Mouse (Mus musculus): Measurements from ENCODE around the gene Rnf123. TPM values are rescaled to one million over a fixed set of nuclear protein-coding genes. Genes with fewer than 3 reads are reported as not detected.

Gene Rnf123
- polyA plus RNA-seq, 1 experiment = 20.9 TPM

DNA sequence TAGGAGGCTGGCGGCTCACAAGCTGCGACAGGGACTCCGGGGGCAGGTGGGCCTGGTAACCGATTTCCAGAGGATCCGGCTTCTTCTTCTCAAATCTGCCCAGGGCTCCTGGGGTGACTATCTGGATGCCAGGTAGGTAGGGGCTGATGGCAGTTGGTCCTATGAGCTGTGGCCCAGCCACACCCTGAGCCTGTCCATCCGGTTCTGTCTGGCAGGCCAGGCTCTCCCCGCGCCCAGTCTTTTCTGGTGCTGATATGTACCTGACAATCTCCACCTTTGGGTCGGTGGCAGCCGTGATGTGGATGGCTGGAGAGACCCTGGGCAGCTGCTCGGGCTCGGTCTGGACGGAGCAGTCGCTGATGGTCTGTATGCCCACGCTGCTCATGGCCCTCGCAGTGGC is 27.0 kb upstream of the Rnf123 start:
- no peaks in the 10 kb centered on the region for H3K4me1 ChIP-seq (ENCODE audit: control insufficient read depth, insufficient read depth, low read length)
- no peak overlapping the region for H3K9ac ChIP-seq (ENCODE audit: low read depth, poor library complexity, severe bottlenecking)
- peak overlapping the region; percentile 35 for H3K4me3 ChIP-seq (ENCODE audit: low read depth, low read length)
- H3K9me3 ChIP-seq (replicated peaks; ENCODE audit: control insufficient read depth, insufficient read depth, low read length, poor library complexity, severe bottlenecking) = no peaks in the 10 kb centered on the region
- no peaks in the 10 kb centered on the region for H3K36me3 ChIP-seq (ENCODE audit: control insufficient read depth, insufficient read depth, low read length, poor library complexity, severe bottlenecking)
- no peak overlapping the region for H3K27ac ChIP-seq (ENCODE audit: insufficient read depth, low read length)
- no peaks in the 10 kb centered on the region for H3K27me3 ChIP-seq (ENCODE audit: control insufficient read depth, insufficient read depth, low read length, poor library complexity, severe bottlenecking)
- TF ChIP-seq CTCF (IDR thresholded peaks at IDR 0.05; ENCODE audit: low read depth, low read length) (no peak), POLR2A (IDR thresholded peaks at IDR 0.05; ENCODE audit: insufficient read depth, low read length) (no peak), EP300 (IDR thresholded peaks at IDR 0.05; ENCODE audit: insufficient read depth, low read depth, low read length) (no peak)

DNA sequence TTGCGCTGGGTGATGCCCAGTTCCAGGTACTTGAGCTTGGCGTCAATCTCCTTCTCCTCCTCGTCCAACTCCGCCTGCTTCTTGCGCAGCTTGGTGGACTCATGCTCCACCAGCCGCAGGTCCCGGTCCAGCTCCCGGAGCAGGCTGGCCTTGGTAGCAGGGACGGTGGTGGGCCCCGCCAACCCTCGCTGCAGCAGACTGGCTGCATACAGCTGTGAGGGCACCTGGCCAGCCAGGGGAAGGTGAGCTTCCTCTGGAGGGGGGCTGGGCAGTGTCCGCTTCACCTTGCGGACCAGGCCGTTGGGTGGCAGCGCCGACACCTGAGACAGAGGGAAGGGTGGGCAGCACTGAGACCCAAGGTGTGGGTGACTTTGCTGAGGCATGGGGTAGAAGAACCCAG is 24.7 kb upstream of the Rnf123 start:
- H3K4me3 ChIP-seq (ENCODE audit: low read depth, low read length) = 0 out of 2 replicates have a peak overlapping the region, but pooled peaks have one; percentile 2
- TF ChIP-seq EP300 (IDR thresholded peaks at IDR 0.05; ENCODE audit: insufficient read depth, low read depth, low read length) (no peak), POLR2A (IDR thresholded peaks at IDR 0.05; ENCODE audit: insufficient read depth, low read length) (no peak), CTCF (IDR thresholded peaks at IDR 0.05; ENCODE audit: low read depth, low read length) (no peak)

DNA sequence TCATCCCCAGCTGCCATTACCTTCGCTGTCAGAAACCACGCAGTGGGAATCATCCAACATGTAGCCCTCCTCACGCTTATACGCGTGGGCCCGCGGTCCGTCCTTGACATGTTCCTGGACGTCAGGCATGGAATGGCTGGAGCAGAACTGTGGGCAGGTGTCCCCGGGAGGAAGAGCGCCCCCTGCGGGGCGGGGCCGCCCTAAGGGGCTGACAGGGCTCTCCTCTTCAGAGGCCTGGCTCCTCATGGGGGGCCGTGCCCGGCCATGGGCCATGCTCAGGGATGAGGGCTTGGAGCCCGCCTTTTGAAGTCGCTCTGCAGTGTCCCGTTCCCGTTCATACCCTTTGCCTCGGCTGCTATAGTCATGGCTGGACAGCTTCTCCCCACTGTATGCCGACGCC is 22.9 kb upstream of the Rnf123 start:
- H3K36me3 ChIP-seq (ENCODE audit: control insufficient read depth, insufficient read depth, low read length, poor library complexity, severe bottlenecking) = no peaks in the 10 kb centered on the region
- no peaks in the 10 kb centered on the region for H3K4me1 ChIP-seq (ENCODE audit: control insufficient read depth, insufficient read depth, low read length)
- H3K27me3 ChIP-seq (ENCODE audit: control insufficient read depth, insufficient read depth, low read length, poor library complexity, severe bottlenecking) = no peaks in the 10 kb centered on the region
- no peak overlapping the region for H3K27ac ChIP-seq (ENCODE audit: insufficient read depth, low read length)
- H3K9ac ChIP-seq (ENCODE audit: low read depth, poor library complexity, severe bottlenecking) = no peak overlapping the region
- no peak for TF ChIP-seq EP300 (IDR thresholded peaks at IDR 0.05; ENCODE audit: insufficient read depth, low read depth, low read length)
- TF ChIP-seq POLR2A (IDR thresholded peaks at IDR 0.05; ENCODE audit: insufficient read depth, low read length) = no peak
- TF ChIP-seq CTCF (IDR thresholded peaks at IDR 0.05; ENCODE audit: low read depth, low read length) = peak; percentile 34
- 0 out of 2 replicates have a peak overlapping the region, but pooled peaks have one; percentile 3 for H3K4me3 ChIP-seq (ENCODE audit: low read depth, low read length)
- H3K9me3 ChIP-seq (replicated peaks; ENCODE audit: control insufficient read depth, insufficient read depth, low read length, poor library complexity, severe bottlenecking) = no peaks in the 10 kb centered on the region

More for the DNA sequence above, 24.7 kb upstream of the Rnf123 start:
- Histone ChIP-seq H3K9me3 (replicated peaks; ENCODE audit: control insufficient read depth, insufficient read depth, low read length, poor library complexity, severe bottlenecking) (no peaks in the 10 kb centered on the region), H3K27ac (ENCODE audit: insufficient read depth, low read length) (no peak overlapping the region), H3K4me1 (ENCODE audit: control insufficient read depth, insufficient read depth, low read length) (no peaks in the 10 kb centered on the region), H3K9ac (ENCODE audit: low read depth, poor library complexity, severe bottlenecking) (no peak overlapping the region), H3K36me3 (ENCODE audit: control insufficient read depth, insufficient read depth, low read length, poor library complexity, severe bottlenecking) (no peaks in the 10 kb centered on the region), H3K27me3 (ENCODE audit: control insufficient read depth, insufficient read depth, low read length, poor library complexity, severe bottlenecking) (no peaks in the 10 kb centered on the region)

DNA sequence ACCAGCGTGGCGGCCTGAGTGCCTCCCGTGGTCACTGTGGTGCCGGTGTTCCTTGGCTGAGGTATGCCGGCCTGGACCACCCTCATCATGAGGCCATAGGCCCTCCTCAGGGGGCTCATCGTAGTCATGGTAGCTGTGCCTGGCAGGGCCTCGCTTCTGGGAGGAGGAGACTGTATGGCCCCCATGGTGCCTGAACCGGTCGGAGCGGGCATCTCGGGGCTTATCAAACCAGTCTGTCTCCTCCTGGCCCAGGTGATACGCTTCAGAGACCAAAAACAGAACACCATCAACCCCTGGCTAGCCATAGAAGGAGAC is 22.4 kb upstream of the Rnf123 start:
- Histone ChIP-seq H3K9ac (ENCODE audit: low read depth, poor library complexity, severe bottlenecking) (peak overlapping the region; percentile 17), H3K4me1 (ENCODE audit: control insufficient read depth, insufficient read depth, low read length) (no peaks in the 10 kb centered on the region), H3K9me3 (replicated peaks; ENCODE audit: control insufficient read depth, insufficient read depth, low read length, poor library complexity, severe bottlenecking) (no peaks in the 10 kb centered on the region), H3K4me3 (ENCODE audit: low read depth, low read length) (peak overlapping the region; percentile 21), H3K27ac (ENCODE audit: insufficient read depth, low read length) (no peak overlapping the region), H3K27me3 (ENCODE audit: control insufficient read depth, insufficient read depth, low read length, poor library complexity, severe bottlenecking) (no peaks in the 10 kb centered on the region), H3K36me3 (ENCODE audit: control insufficient read depth, insufficient read depth, low read length, poor library complexity, severe bottlenecking) (no peaks in the 10 kb centered on the region)
- no peak for TF ChIP-seq POLR2A (IDR thresholded peaks at IDR 0.05; ENCODE audit: insufficient read depth, low read length)
- no peak for TF ChIP-seq CTCF (IDR thresholded peaks at IDR 0.05; ENCODE audit: low read depth, low read length)
- TF ChIP-seq EP300 (IDR thresholded peaks at IDR 0.05; ENCODE audit: insufficient read depth, low read depth, low read length) = no peak

DNA sequence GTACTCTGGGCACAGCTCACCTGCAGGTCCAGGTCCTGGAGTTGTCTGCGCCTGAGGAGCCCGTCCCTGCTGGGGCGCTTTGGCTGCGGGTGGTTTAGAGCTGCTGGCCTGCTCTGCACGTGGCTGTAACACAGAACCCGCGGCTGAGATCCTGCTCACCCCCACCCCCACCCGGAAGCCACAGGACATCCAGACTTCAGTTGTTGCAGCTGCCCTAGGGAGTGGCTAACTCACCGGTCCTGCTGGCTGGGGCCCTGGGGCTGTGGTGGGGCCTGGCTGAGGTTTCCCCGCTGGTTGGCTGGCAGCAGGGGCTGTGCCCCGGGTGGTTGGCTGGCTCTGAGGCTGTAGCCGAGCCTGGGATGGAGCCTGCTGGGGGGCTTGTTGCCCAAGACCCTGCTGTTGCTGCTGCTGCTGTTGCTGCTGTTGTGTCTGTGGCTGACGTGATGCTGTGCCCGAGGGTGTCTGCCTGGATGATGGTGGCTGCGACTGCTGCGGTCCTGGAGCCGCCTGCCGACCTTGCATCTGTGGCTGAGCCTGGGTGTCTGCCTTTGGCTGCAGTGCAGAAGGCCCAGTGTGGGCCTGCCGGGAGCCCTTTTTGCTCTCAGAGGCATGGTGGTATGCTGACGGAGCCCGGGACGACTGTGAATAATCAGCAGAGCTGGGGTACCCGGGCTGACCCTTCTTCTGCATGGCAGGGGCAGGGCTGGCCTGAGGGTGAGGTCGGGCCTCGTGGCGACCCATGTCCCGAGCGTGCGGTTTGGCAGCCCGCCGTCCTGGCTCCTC is 21.8 kb upstream of the Rnf123 start:
- 0 out of 2 replicates have a peak, but pooled peaks have one; percentile 48 for TF ChIP-seq EP300 (IDR thresholded peaks at IDR 0.05; ENCODE audit: insufficient read depth, low read depth, low read length)
- no peak for TF ChIP-seq CTCF (IDR thresholded peaks at IDR 0.05; ENCODE audit: low read depth, low read length)
- Histone ChIP-seq H3K27ac (ENCODE audit: insufficient read depth, low read length) (no peak overlapping the region), H3K4me1 (ENCODE audit: control insufficient read depth, insufficient read depth, low read length) (no peaks in the 10 kb centered on the region), H3K4me3 (ENCODE audit: low read depth, low read length) (peak overlapping the region; percentile 21), H3K27me3 (ENCODE audit: control insufficient read depth, insufficient read depth, low read length, poor library complexity, severe bottlenecking) (no peaks in the 10 kb centered on the region), H3K9me3 (replicated peaks; ENCODE audit: control insufficient read depth, insufficient read depth, low read length, poor library complexity, severe bottlenecking) (no peaks in the 10 kb centered on the region), H3K9ac (ENCODE audit: low read depth, poor library complexity, severe bottlenecking) (peak overlapping the region; percentile 17), H3K36me3 (ENCODE audit: control insufficient read depth, insufficient read depth, low read length, poor library complexity, severe bottlenecking) (no peaks in the 10 kb centered on the region)

DNA sequence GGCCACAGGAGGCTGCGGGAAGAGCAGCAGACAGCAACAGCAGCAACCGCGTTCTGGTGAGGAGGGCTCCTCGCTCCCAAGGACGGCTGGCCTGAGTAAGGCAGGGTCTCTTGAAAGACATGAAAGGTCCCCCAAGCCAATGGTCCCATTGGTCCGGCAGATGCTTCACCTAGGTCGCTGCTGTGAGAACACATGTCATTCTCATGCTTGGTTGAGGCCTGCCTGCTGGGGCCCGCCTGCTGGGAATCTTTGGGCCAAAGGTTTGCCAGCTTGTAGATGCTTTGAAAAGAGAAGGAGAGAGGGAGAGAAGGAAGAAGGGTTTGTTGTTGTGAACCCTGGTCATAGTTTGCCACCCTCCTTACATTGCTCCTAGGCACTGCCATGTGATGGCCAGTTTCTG is 16.5 kb upstream of the Rnf123 start:
- no peaks in the 10 kb centered on the region for H3K36me3 ChIP-seq (ENCODE audit: control insufficient read depth, insufficient read depth, low read length, poor library complexity, severe bottlenecking)
- no peak for TF ChIP-seq EP300 (IDR thresholded peaks at IDR 0.05; ENCODE audit: insufficient read depth, low read depth, low read length)
- H3K9me3 ChIP-seq (replicated peaks; ENCODE audit: control insufficient read depth, insufficient read depth, low read length, poor library complexity, severe bottlenecking) = no peaks in the 10 kb centered on the region
- no peak overlapping the region for H3K9ac ChIP-seq (ENCODE audit: low read depth, poor library complexity, severe bottlenecking)
- no peak overlapping the region for H3K4me3 ChIP-seq (ENCODE audit: low read depth, low read length)
- peaks cover 5% of the 10 kb centered on the region for H3K4me1 ChIP-seq (ENCODE audit: control insufficient read depth, insufficient read depth, low read length)
- no peak overlapping the region for H3K27ac ChIP-seq (ENCODE audit: insufficient read depth, low read length)
- no peaks in the 10 kb centered on the region for H3K27me3 ChIP-seq (ENCODE audit: control insufficient read depth, insufficient read depth, low read length, poor library complexity, severe bottlenecking)
